Mouse (Mus musculus) neural tube, embryonic 13.5 days (tissue): Measurements from ENCODE around the gene Clpp. TPM values are rescaled to one million over a fixed set of nuclear protein-coding genes. Genes with fewer than 3 reads are reported as not detected.
A peak's percentile ranks its signal among the peaks of the same experiment; 100 is the strongest.

ENCODE experiments used
- ATAC-seq: fragments of 200-750 bp; cut with Nextera tagmentation; 2 replicates; pipeline ENCODE4 v1.8.0; 2017; ENCODE audit warnings: low read depth, mild to moderate bottlenecking, moderate TSS enrichment, moderate library complexity
- H3K27ac ChIP-seq: fragments of 300-500 bp; sonication (generic); replicated peaks from 2 replicates; pipeline ENCODE4 v1.5.1; 2015; ENCODE audit warnings: moderate library complexity, mild to moderate bottlenecking, inconsistent platforms
- H3K27me3 ChIP-seq: fragments of 300-500 bp; sonication (generic); 2 replicates; pipeline ENCODE4 v1.6.1; 2015; ENCODE audit warnings: mild to moderate bottlenecking, inconsistent platforms
- H3K36me3 ChIP-seq: fragments of 300-500 bp; sonication (generic); 2 replicates; pipeline ENCODE4 v1.6.1; 2015; ENCODE audit warnings: mild to moderate bottlenecking, inconsistent platforms
- H3K4me1 ChIP-seq: fragments of 300-500 bp; sonication (generic); replicated peaks from 2 replicates; pipeline ENCODE4 v1.6.1; 2015; ENCODE audit warnings: inconsistent platforms
- H3K4me2 ChIP-seq: fragments of 300-500 bp; sonication (generic); 2 replicates; pipeline ENCODE4 v1.6.1; 2015; ENCODE audit warnings: inconsistent platforms, mild to moderate bottlenecking, moderate library complexity
- H3K4me3 ChIP-seq: fragments of 300-500 bp; sonication (generic); 2 replicates; pipeline ENCODE4 v1.5.1; 2015; ENCODE audit warnings: mild to moderate bottlenecking, inconsistent platforms
- H3K9ac ChIP-seq: fragments of 300-500 bp; sonication (generic); 2 replicates; pipeline ENCODE4 v1.6.1; 2015; ENCODE audit warnings: moderate library complexity, mild to moderate bottlenecking, inconsistent platforms
- H3K9me3 ChIP-seq: fragments of 300-500 bp; sonication (generic); 2 replicates; pipeline ENCODE4 v1.6.1; 2016; ENCODE audit warnings: inconsistent platforms
- WGBS: fragments of 180-500 bp; shearing (Covaris S2); methylation state at CpG from one replicate; pipeline ENCODE4 v1.1.7; 2015; 5-methylcytosine and 5-hydroxymethylcytosine counted together
- polyA plus RNA-seq: library from polyadenylated mRNA; unstranded; fragments of >200 nt; fragmentation: Nextera tagmentation; extraction: Ambion mirVana; gene quantifications from 2 replicates; pipeline ENCODE4 v1.2.1, GENCODE M21; 2015

Gene Clpp
- polyA plus RNA-seq, 1 experiment from 2014 or later = 161 TPM

GRCm38 (mm10) chr17:56989467-56990114 is 514 bp upstream of the Clpp start:
- WGBS = 3% methylated on average over 25 of the region's 25 CpGs

DNA sequence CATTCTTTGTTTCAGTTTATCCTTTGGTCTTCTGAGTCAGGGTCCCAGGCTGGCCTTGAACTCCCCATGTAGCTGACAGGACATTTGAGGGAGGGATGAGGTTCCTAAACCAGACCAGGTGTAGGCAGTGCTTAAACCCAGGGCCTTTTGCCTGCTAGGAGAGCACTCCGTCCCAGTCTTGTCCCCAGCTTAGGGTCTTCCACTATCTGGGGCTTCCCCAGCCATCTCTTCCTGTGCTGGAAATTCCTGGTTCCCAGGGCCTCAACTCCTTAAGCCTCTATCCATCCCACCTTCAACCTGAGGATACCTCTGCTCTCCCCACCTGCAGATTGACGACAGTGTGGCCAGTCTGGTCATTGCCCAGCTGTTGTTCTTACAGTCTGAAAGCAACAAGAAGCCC is 861 bp downstream of the Clpp start:
- H3K9ac ChIP-seq = peak overlapping the region; percentile 80
- no peak for ATAC-seq
- H3K9me3 ChIP-seq = no peaks in the 10 kb centered on the region
- 0 out of 2 replicates have a peak overlapping the region, but pooled peaks have one; percentile 86 for H3K27ac ChIP-seq
- H3K4me1 ChIP-seq = peaks cover 22% of the 10 kb centered on the region
- no peaks in the 10 kb centered on the region for H3K27me3 ChIP-seq
- peak overlapping the region; percentile 83 for H3K4me2 ChIP-seq
- peak overlapping the region; percentile 64 for H3K4me3 ChIP-seq
- WGBS = 81% methylated on average over 2 of the region's 2 CpGs
- peaks cover 44% of the 10 kb centered on the region for H3K36me3 ChIP-seq

More at GRCm38 (mm10) chr17:56989467-56990114, 514 bp upstream of the Clpp start:
- Histone ChIP-seq H3K4me1 (peaks cover 22% of the 10 kb centered on the region), H3K9ac (peak overlapping the region; percentile 80), H3K9me3 (no peaks in the 10 kb centered on the region), H3K27ac (peak overlapping the region; percentile 86), H3K36me3 (peaks cover 30% of the 10 kb centered on the region), H3K27me3 (no peaks in the 10 kb centered on the region), H3K4me3 (peak overlapping the region; percentile 64), H3K4me2 (peak overlapping the region; percentile 83)
- ATAC-seq = peak; percentile 94

GRCm38 (mm10) chr17:56995046-56995445 is 4.9 kb downstream of the Clpp start:
- 92% methylated on average over 8 of the region's 8 CpGs for WGBS
- Histone ChIP-seq H3K4me2 (no peak overlapping the region), H3K4me1 (peaks cover 36% of the 10 kb centered on the region)

DNA sequence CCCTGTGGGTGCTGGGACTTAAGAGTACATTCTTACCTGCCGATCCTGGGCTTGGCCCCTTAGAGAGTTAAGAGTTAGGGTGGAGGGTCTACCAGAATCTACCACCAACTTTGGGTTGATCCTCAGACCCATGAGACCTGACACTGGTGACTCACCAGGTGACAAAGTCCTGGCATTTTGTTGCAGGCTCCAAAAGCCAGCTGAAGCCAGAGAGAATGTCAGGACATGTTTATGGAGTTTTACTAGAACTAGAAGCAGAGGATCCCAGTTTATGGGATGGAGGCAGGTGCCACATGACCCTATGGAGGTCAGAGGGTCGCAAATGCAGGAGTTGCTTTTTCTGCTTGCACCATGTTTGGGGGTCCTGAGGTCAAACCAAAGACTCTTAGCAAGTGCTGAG is 6.4 kb downstream of the Clpp start:
- peak overlapping the region; percentile 70 for H3K4me2 ChIP-seq
- peaks cover 75% of the 10 kb centered on the region for H3K36me3 ChIP-seq
- no peak for ATAC-seq
- peaks cover 27% of the 10 kb centered on the region for H3K4me1 ChIP-seq
- H3K4me3 ChIP-seq = peak overlapping the region; percentile 75
- no peaks in the 10 kb centered on the region for H3K27me3 ChIP-seq
- WGBS = 70% methylated on average over 2 of the region's 2 CpGs
- H3K27ac ChIP-seq = no peak overlapping the region
- H3K9me3 ChIP-seq = no peaks in the 10 kb centered on the region
- H3K9ac ChIP-seq = no peak overlapping the region

More at GRCm38 (mm10) chr17:56995046-56995445, 4.9 kb downstream of the Clpp start:
- Histone ChIP-seq H3K9me3 (no peaks in the 10 kb centered on the region), H3K9ac (no peak overlapping the region), H3K27ac (no peak overlapping the region), H3K27me3 (no peaks in the 10 kb centered on the region), H3K4me3 (no peak overlapping the region), H3K36me3 (peaks cover 66% of the 10 kb centered on the region)
- ATAC-seq = no peak

DNA sequence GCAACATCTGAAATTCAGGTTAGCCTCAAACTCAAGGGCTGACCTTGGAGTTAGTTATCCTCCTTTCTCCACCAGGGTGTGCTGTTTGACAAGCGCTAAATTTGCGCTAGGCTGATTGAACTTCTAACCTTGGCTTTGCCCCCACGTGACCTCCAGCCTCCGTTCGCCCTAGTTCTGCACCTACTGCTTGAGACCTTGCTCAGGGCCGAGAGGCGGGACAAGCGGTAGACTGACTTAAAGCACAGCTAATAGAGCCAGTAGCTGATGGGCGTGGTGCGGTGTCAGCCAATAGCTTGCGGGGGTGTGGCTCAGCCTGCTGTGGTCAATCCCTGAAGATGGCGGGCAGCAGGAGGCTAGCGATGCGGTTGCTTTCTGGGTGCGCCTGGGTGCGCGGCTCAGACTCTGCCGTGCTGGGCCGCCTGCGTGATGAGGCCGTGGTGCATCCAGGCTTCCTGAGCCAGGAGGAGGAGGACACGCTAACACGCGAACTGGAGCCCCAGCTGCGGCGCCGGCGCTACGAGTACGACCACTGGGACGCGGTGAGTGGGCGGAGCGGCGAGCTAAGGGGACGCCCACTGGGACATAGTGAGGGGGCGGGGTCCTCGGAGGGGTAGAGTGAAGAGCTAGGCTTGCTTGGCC is 7.0 kb downstream of the Clpp start, which contains the start of gene Alkbh7:
TSS of gene Alkbh7 (plus strand) at position 311 of the 639 bp plus-strand sequence.
- H3K36me3 ChIP-seq = peaks cover 73% of the 10 kb centered on the region

DNA sequence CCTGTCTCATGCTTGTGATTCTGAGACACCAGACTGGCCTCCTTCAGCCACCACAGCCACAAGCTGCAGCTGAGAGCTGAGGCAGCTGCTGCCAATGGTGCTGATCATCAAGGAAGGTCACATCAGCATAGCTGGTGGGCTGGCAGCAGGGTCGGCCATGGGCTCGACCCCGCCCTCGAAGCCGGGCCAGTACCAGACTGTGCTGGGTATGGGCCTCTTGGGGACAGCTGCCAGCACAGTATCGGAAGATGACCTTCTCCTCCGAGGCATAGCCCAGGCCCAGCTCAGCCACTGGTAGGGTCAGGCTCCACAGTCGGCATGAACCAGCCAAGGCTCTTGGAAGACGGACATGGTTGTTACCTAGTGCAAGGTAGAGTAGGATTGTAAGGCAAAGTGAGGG is 9.3 kb downstream of the Clpp start:
- Histone ChIP-seq H3K27ac (no peak overlapping the region), H3K9me3 (no peaks in the 10 kb centered on the region), H3K4me3 (no peak overlapping the region), H3K27me3 (no peaks in the 10 kb centered on the region), H3K9ac (no peak overlapping the region), H3K4me1 (peaks cover 14% of the 10 kb centered on the region), H3K36me3 (peaks cover 73% of the 10 kb centered on the region), H3K4me2 (no peak overlapping the region)
- no peak for ATAC-seq
- 92% methylated on average over 9 of the region's 9 CpGs for WGBS

More for the DNA sequence above, 7.0 kb downstream of the Clpp start, which contains the start of gene Alkbh7:
- Histone ChIP-seq H3K9ac (peak within 1 kb of the TSS; percentile 77), H3K4me2 (peak within 1 kb of the TSS; percentile 70), H3K4me3 (peak within 1 kb of the TSS; percentile 75), H3K4me1 (peaks cover 20% of the 10 kb centered on the region), H3K27ac (peak within 1 kb of the TSS; percentile 89), H3K27me3 (no peaks in the 10 kb centered on the region), H3K9me3 (no peaks in the 10 kb centered on the region)
- under 1% methylated on average over 38 of the region's 38 CpGs for WGBS
- ATAC-seq = peak; percentile 98

GRCm38 (mm10) chr17:56999968-57000609 is 10.0 kb downstream of the Clpp start, which contains the start of gene Pspn:
Gene Pspn (minus strand): TSS chr17:57000018.
- no peak within 1 kb of the TSS for H3K4me3 ChIP-seq
- ATAC-seq = no peak
- WGBS = 92% methylated on average over 9 of the region's 9 CpGs
- no peaks in the 10 kb centered on the region for H3K27me3 ChIP-seq
- H3K27ac ChIP-seq = no peak within 1 kb of the TSS
- no peak within 1 kb of the TSS for H3K4me2 ChIP-seq
- peaks cover 14% of the 10 kb centered on the region for H3K4me1 ChIP-seq
- peaks cover 73% of the 10 kb centered on the region for H3K36me3 ChIP-seq
- H3K9me3 ChIP-seq = no peaks in the 10 kb centered on the region
- no peak within 1 kb of the TSS for H3K9ac ChIP-seq

DNA sequence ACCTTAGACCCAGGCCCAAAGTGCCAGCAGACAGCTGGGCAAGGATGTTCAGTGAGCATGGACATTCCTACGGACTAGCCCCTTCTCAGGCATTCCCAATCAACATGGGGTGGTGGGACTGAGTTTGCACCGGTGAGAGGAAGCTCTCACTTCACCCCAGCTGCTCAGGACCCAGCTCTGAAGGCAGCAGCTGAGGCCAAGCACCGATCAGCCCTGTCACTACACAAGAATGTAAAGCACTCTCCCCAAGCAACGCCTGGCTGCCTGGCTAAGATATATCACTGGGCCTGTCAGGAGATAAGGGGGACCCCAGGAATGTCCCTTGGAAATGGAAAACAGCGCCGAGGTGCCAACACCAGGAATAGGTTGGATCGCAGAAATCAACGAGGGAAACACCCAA is 11.1 kb downstream of the Clpp start:
- H3K36me3 ChIP-seq = peaks cover 73% of the 10 kb centered on the region
- ATAC-seq = no peak
- no peaks in the 10 kb centered on the region for H3K9me3 ChIP-seq
- no peak overlapping the region for H3K9ac ChIP-seq
- H3K27ac ChIP-seq = no peak overlapping the region
- H3K4me2 ChIP-seq = no peak overlapping the region
- H3K4me3 ChIP-seq = no peak overlapping the region
- 70% methylated on average over 8 of the region's 8 CpGs for WGBS
- H3K27me3 ChIP-seq = no peaks in the 10 kb centered on the region
- peaks cover 14% of the 10 kb centered on the region for H3K4me1 ChIP-seq

DNA sequence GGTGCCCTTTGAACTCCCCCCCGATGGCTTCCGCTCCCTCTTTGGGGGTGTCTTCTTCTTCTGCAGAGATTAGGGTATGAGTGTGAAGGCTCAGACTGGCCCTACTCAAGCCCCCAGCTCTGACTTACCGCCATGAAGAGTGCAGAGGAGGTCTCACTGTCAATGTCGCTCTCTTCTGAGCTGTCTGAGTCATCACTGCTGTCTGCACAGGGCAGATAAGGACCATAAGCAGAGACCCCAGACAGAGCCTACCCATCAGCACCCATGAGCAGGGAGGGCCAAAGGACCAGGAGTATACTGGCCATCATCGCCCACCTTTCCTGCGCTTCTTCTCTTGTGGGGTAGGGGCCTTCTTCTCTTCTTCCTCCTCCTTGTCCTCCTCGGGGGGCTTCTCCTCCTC is 13.9 kb downstream of the Clpp start:
- H3K36me3 ChIP-seq = peaks cover 92% of the 10 kb centered on the region

DNA sequence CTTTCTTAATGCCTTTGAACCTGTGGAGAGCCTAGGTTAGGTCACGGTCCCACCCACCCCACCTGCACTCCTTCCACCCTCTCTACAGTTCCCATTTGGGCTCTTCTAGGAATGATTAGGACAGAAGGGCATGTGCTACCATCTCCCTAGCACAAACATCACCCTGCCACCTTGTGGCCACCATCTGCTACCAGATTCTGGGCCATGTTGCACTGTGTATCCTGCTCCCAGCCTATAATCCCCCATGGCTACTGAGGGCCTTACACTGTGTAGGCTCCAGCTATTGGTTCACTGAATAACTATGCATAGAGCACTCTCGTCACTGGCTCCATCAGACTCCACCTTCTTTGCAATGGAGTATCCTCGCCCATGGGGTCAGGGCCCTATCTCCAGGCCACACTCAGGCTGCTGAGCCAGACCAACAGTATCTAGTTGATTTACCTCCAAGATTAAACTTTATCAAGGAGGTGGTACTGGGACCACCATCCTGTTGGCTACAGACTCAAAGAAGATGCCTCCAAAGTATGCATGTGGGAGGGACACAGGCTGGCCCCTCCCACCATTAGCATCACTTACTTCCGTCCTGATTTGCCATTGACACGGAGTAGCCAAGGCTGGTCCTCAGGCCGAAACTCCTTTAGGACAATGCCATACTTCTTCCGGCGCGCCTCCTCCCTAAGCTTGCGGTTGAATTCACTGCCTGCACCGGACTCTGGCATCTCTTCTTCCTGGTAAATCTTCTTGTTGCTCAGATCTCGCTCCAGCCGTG is 17.2 kb downstream of the Clpp start:
- no peaks in the 10 kb centered on the region for H3K9me3 ChIP-seq
- H3K36me3 ChIP-seq = peaks cover 72% of the 10 kb centered on the region
- H3K27ac ChIP-seq = no peak overlapping the region
- no peak overlapping the region for H3K4me3 ChIP-seq
- ATAC-seq = no peak
- H3K4me1 ChIP-seq = peaks cover 23% of the 10 kb centered on the region
- H3K9ac ChIP-seq = no peak overlapping the region
- no peaks in the 10 kb centered on the region for H3K27me3 ChIP-seq
- H3K4me2 ChIP-seq = no peak overlapping the region
- WGBS = 93% methylated on average over 13 of the region's 13 CpGs

More for the DNA sequence above, 13.9 kb downstream of the Clpp start:
- Histone ChIP-seq H3K27ac (no peak overlapping the region), H3K9ac (no peak overlapping the region), H3K27me3 (no peaks in the 10 kb centered on the region), H3K4me1 (no peaks in the 10 kb centered on the region), H3K4me3 (no peak overlapping the region), H3K9me3 (no peaks in the 10 kb centered on the region), H3K4me2 (no peak overlapping the region)
- 93% methylated on average over 7 of the region's 7 CpGs for WGBS
- ATAC-seq = no peak

GRCm38 (mm10) chr17:57010911-57011235 is 20.8 kb downstream of the Clpp start:
- ATAC-seq = peak; percentile 34
- Histone ChIP-seq H3K27me3 (no peaks in the 10 kb centered on the region), H3K4me2 (peak overlapping the region; percentile 96), H3K27ac (peak overlapping the region; percentile 77), H3K9me3 (no peaks in the 10 kb centered on the region), H3K9ac (peak overlapping the region; percentile 90), H3K36me3 (peaks cover 37% of the 10 kb centered on the region), H3K4me3 (peak overlapping the region; percentile 82), H3K4me1 (peaks cover 26% of the 10 kb centered on the region)
- 1% methylated on average over 19 of the region's 19 CpGs for WGBS
